Mouse (Mus musculus) thymus, postnatal 0 days (tissue): Measurements from ENCODE around the gene Msl1. TPM values are rescaled to one million over a fixed set of nuclear protein-coding genes. Genes with fewer than 3 reads are reported as not detected.
A peak's percentile ranks its signal among the peaks of the same experiment; 100 is the strongest.

Experiments used
- DNase-seq: peaks from one replicate; pipeline ENCODE4 v3.0.0-alpha.2; 2015; ENCODE audit warnings: low spot score
- polyA plus RNA-seq: library from polyadenylated mRNA; unstranded; fragments of >200 nt; fragmentation: Nextera tagmentation; extraction: Ambion mirVana; gene quantifications from 2 replicates; pipeline ENCODE4 v1.2.1, GENCODE M21; 2015

Gene Msl1
- 14.4 and 20.4 TPM in 2 replicates for polyA plus RNA-seq

DNA sequence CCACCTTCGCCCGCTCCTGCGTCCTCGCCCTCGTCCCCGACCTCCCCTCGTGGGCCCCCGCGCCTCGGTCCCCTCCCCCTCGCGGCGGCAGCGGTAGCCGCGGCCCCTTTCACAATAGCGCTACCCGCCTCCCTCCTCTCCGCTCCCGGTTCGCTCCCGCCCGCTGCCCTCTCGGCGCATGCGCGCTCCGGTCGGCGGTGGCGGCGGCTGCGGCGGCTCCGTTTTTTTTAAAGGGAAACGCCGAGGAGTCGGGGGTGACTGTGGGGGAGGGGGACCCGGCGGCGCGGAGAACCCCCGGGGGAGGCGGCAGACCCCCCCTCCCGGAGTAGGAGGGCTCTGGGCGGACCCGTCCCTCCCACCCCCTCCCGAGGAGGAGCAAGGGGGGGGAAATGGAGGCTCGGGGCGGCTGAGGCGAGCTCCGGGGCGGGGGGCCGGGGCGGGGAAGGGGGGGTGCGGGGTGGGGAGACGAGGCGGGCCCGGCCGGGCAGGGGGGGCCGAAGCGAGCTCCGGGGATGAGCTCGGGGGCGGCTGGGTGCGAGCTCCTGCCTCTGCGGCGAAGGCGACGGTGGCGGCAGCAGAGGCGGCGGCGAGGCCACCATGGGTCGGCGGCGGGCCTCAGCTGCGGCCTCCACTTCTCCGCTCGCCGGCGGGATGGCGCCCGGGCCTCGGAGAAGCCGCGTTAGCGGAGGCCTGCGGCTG lies at the start of gene Msl1:
Gene Msl1 (plus strand): TSS at position 502 of the 699 bp plus-strand sequence.
- DNase-seq = peak; percentile 89

DNA sequence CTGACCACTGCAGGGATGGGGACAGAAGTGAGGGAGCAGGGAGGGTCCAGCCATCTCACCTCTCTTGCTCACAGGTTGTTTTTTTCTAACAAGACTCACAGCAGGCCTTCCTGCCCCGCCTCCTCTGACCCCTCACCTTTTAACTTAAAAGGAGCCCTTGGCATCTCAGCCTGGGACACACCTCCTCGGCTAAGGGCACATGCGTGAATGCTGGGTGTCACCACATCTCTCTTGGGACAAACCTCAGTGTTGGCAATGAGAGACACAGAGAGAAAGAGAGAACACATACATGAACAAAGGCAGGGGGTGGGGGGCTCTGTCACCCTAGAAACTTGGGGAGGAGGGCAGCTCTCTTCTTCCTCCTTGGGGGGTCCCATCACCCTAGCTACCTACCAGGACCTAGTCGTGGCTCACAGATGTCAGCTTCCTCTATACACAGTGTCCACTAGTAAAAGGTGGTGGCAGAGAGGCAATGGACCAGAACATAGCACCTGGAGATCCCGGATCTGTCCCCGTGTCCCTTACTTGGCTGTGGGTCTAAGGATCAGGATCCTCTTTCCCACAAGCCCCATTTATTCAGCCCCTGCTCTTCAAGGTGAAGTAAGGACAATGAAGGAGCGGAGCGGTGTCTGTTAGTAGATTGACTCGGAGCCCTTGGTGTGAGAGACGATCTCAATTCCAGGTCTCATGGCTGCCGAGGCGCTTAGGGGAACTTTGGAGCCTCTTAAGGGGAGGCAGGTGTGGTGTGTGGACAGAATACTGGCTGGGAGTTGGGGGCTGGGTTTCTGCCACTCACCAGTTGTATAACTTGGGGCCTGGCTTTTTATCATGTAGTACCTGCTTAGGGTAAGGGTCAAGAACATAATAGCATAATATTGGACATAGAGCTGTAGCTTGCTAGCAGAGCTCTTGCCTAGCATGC lies 49.1 kb upstream of the Msl1 start:
- DNase-seq = no peak

DNA sequence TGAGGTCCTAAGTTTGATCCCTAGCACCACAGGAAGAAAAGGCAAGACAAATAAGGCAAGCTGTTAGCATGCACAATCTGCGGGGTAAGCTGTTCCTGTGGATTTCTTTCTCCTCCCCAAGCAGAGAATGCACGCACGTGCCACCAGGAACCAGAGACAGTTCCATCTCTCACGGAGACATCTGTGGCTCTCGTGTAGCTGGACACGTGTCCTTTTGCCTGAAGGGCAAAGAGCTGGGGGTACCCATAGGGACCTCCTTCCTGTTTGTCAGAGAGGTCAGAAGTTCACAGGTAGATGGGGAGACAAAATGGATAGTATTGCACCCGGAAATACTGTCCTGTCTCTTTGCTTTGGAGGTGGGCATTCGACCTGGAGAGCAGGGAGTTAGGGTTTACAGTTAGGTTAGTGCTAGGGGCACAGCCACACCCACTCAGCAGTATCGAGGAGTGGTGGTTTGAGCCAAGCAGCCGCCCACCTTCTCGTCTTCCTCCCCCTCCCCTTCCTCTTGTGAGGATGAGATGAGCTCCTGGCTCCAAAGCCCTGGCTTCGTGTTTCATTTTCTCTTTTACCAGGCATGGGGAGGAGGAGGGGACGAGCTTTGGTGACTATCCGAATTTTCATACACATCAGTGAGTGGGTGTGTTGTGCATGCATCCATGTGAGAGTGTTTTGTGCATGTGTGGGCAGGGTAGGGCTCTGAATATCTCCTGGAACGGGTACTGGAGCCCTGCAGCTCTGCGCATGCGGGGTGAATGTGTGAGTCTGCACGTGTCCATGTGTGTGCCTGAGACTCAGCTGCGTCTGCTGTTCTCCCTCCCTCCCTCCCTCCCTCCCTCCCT lies 48.2 kb upstream of the Msl1 start:
- DNase-seq = peak; percentile 87

DNA sequence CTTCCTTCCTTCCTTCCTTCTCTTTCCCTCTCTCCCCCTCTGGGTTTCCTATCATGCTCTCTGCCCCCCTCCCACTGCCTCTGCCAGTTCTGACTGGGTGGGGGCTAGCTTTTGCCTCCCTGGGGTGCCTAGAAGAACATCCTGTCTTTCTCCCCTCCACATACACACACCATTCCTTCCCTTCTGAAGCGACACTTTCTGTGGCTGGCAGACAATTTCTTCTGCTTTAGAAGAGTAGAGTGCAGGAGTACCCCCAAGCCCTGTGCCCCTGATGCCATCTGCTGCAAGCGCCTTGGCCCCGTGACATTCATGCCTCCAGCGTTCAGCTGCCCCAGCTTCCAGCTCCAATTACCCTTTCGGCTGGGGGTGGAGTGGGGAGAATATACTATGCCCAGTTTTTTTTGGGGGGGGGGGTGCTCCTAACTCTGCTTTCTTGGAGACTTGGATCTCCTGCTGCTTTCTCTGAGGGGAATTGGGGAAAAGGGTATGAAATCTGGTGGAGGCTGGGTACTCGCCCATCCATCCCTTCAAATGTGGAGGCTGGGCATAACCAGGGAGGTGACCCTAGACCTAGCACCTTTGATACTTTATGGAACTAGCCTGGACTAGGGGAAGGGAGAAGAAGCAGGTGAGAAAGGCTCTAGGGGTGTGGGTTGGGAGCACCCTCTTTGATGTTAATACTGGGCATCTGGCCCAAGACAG lies 47.4 kb upstream of the Msl1 start:
- peak; percentile 57 for DNase-seq

DNA sequence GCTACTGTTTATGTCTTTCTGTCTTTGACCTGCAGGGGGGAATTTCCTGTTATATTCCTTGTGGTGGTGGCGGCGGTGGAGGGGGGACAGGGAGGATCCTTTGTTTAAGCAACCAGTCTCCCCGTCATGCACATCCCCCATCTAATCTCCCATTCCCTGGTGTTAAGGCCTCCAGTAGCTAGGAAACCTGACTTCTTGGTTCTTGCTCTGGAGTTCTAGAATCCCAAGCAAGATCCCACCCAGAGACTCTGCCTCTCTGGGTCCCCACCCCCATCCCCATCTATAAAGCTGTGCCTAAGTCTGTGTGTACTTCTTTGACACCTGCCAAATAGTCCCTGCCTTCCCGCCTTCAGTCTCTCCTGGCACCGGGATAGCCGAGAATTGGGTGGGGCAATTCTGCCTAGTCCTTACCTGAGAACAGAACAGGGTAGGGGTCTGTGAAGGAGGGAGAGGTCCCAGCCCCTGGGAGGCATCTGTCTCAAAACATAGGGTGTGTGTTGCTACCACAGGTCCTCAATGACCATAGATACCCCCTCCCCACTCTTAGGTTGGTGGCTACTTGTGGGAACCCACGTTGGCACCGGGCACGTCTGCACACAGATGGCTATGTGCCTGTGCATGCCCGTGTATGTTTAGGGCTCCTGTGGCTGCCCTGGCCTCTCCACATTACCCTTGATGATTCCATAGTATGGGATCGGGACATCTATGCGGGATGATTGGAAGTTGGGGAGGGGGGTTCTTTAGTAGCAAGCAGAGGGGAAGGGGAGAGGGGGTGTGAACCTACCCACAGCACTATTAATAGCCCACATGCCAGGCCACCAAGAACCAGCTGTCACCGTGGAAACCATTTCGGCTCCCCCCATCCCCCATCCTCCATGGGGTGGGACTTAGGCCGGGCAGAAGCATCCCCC lies 46.6 kb upstream of the Msl1 start:
- DNase-seq = no peak

DNA sequence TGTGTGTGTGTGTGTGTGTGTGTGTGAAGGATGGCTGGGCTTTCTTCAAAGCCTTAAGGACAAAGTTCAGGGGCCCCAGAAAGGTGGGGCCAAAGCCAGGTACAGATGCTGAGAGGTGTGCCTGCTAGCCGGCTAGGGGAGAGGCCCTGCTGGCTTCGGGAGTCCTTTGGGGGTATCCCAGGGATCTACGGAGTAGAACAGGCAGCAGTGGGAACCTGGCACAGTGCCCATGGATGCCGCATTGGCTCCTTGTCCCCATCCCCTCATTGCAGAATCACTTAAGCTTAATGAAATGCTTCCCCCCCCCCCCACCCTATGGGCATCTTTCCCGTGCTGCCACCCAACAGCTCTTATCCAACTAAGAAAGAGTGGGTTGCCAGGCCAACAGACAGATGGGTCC lies 45.6 kb upstream of the Msl1 start:
- no peak for DNase-seq

- no peak for DNase-seq
Observed at GRCm38 (mm10) chr11:98750351-98751201, 44.7 kb upstream of the Msl1 start.

DNA sequence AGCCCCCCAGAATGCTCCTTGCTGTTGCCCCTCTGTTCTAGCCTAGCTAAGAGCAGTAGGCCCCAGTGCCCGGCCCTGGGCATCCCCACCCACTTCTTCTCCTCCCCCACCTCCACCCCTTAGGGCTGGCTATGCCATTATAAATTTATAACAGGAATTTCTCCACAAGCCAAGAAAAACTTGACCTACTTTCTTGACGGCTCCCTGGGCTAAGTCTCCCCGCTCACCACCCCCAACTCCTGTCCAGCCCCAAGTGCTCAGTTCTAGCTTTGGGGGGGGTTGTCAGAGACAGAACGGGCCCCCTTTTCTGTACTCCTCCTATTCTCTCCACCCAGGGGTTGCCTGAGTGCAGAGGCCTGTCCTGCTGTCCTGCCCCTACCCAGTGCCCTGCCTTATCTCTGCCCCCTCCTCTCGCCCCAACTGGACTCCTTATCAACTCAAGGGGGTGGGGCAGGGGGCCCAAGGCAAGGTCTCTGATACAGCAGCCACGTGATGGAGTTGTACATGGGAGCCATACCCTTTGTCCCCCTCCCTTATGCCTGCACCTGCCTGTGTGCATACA lies 44.0 kb upstream of the Msl1 start:
- DNase-seq = no peak

GRCm38 (mm10) chr11:98752562-98753140 lies 42.7 kb upstream of the Msl1 start:
- no peak for DNase-seq

GRCm38 (mm10) chr11:98753264-98753663 lies 42.1 kb upstream of the Msl1 start:
- DNase-seq = no peak

- peak; percentile 4 for DNase-seq
Observed at GRCm38 (mm10) chr11:98754151-98754620, 41.1 kb upstream of the Msl1 start.

DNA sequence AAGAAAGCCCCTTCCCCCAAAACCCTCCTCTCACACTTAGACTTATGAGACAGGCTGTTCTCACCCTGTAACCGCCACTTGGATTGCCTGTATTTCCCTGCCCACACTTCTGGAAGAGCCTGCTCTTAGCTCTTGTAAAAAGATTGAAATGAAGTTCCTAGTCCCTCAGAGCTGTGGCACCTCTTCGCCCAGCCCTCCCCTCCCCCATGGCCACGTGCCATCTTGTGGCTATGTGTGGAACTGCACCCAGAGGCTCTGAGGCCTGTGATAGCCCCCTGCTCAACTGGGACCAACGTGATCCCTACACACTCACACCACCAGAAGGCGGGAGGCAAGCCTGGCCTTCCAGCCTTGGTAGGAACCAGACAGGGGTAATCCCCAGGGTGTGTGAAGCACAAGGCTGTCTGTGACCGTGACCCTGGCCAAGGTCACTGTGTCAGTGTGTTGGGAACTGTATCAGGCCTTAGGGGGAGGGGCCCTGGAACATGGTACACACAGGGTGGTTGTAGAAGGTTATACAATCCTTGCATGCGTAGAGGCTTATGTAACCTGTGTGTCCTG lies 40.6 kb upstream of the Msl1 start:
- peak; percentile 83 for DNase-seq

GRCm38 (mm10) chr11:98755726-98756380 lies 39.5 kb upstream of the Msl1 start:
- DNase-seq = no peak

- no peak for DNase-seq
Observed at GRCm38 (mm10) chr11:98756711-98757110, 38.6 kb upstream of the Msl1 start.

DNA sequence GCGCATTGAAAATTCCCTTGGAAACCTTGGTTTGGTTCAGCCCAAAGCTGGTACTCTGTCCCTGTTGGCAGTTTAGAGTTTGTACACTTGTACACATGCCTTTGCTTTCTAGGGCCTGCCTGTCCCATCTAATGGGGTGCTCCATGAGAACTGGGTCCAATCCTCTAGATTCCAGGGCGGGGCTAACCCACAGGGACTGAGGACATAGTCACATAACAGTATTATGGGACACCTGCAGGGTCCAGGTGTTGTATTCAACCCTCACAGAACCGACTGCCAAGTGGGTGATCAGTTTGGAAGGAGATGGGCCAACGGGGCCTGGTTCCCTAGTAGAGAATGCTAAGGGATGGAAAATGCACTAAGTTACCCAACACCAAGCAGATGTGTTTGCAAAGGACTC lies 33.4 kb upstream of the Msl1 start:
- DNase-seq = no peak

- DNase-seq = peak; percentile 13
Observed at GRCm38 (mm10) chr11:98762756-98763501, 32.4 kb upstream of the Msl1 start.
